Mouse (Mus musculus) cerebellum, adult 9-10 months (tissue): Measurements from ENCODE around the gene Pdcd6ip.
"Not testable (repeated sequence)": the region's sequence is repeated elsewhere in the genome, so short reads cannot be mapped to it uniquely, and the experiment has no call there.

Experiments used
- DNase-seq: peaks from one replicate; pipeline ENCODE4 v3.0.0; 2022

Pdcd6ip gene

DNA sequence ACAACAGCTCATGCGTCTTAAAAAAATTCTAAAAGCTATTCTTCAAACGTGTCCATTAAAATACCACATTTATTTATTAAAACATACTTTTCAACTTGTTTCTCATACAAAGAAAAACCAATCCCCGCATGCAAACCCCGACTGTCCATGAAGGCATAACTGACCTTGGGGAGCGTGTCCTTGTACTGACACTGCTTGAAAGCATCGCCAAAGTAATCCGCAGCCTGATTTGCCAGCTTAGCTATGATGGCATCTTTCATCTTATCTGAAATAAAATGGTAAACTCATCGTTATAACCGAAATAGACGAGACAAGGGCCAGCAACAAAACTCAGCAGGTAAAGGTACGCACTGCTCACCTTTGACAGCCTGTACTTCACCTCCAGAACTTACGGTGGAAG is 20.6 kb downstream of the Pdcd6ip start:
- DNase-seq: no peak

DNA sequence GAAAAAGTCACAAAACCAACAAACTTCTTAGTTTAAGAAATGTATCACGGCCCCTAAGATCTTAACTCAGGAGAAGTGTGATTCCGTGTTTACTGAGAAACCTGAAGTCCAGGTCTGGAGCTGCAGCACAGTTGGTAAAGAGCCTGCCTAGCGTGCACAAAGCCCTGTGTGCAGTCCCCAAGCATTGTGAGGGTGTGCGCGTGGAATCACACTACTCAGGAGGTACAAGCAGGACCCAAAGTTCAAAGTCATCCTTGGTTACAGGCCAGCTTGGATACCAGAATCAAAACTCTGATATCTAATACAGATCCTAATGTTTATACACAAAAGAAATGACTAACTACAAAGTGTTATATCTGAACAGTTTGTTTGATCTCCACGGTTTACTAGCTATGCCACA is 34.3 kb downstream of the Pdcd6ip start:
- no peak for DNase-seq

DNA sequence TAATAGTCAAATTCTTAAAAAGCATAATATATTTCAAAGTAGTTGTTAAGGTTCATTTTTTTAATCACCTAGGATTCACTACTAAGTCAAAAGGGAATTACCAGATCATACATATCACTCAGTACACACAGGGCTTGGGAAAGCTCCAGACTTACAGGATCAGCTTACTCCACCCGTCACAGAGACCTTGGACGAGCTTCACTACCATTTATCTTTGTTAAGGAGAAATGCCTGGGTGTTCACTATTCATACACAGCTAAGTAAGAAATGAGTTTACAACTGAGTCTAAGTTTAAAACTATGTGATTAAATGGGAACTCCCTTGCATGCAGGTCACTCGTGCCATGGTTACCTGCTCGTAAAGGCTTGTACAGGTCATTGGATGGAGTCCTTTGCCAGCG is 35.7 kb downstream of the Pdcd6ip start:
- no peak for DNase-seq

DNA sequence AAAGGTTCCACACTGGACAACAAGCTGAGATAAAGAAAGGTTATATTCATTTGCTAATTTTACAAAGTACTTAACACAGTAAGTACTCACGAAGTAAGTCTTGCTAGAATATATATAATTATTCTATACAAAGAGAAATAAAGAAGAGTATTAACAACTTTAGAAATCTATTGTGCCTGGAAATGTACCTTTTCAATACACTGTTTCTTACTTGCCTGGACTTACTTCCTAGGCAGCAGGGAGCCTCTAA is 37.3 kb downstream of the Pdcd6ip start:
- no peak for DNase-seq

DNA sequence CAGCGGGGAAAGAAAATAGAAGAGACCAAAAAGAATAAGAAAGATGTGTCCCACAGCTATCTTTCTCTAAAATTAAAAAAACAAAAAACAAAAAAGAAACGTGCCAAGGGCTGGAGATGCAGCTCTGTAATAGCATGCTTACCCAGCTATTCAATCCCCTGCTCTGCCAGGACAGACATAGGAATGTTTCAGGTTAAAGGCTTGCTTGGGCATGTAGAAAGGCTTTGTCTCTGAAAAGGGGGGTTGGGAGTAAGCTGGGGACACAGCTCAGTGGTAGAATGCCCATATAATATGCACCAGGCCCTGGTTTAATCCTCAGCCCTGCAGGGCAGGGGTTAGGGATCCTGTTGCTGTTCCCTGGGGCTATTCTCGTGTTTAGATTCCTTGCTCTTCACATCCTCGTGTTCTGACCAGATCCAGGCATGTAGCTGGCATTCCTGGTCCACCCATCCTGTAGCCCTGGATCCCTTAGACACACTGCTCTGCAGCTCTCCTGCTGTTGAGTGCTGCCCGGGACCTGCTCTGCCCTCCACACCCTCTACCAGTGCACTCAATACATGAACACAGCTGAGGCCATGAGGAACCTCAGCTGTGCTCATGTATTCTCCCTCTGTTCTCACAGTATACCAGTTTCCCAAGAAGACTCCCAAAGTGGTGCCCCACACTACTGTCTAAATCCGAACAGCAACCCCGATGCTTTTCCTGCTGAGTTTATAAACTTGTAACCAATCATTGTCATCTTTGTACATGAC is 37.8 kb downstream of the Pdcd6ip start:
- no peak for DNase-seq

DNA sequence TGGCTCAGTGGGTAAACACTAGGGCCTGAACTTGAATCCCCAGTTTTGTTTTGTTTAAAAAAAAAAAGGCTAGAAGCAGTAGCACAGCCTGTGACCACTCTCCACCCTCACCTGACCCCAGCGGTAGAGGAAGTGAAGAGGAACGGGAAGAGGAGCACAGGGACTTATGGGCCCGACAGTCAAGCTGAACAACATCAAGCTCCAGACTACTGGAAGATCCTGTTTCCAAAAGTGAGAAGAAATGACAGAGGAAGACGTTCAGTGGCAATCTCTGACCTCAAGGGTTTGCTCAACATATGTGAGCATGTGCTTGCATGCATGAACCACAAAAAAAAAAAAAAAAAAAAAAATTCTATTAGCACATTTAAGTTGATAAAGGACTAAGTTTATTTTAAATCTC is 44.6 kb downstream of the Pdcd6ip start:
- DNase-seq: no peak

DNA sequence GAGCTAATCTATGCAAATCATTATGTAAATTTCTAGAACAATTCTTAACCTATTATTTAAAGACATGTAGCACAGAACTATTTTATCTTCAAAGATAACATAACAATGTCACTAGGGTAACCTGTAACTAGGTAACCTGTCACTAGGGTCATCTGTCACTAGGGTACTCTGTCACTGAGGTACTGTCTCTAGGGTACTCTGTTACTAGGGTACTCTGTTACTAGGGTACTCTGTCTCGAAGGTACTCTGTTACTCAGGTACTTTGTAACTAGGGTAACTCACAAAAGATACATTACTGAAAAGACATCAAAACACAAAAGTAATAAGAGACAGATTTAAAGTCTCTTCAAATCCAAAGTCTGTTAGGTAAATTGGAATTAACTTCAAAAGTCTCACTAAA is 50.2 kb downstream of the Pdcd6ip start:
- no peak for DNase-seq

DNA sequence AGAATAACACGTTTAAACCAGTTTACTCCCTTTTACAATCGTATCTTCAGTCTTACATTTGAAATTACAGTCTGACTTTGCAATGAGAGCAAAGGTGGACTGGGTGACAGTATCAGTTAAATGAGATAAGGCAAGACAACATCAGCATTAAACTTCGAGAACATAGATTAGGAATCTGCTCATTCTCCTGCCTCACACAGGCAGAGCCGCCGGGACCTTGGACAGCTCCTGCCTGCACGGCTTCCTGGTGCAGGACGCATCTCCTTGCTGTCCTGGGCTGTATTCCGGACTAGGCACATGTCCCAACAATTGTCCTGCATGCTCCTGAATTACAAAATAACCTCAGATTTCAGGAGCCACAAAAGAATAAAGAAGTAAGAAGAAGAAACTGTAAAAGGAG is 54.5 kb downstream of the Pdcd6ip start:
- no peak for DNase-seq

DNA sequence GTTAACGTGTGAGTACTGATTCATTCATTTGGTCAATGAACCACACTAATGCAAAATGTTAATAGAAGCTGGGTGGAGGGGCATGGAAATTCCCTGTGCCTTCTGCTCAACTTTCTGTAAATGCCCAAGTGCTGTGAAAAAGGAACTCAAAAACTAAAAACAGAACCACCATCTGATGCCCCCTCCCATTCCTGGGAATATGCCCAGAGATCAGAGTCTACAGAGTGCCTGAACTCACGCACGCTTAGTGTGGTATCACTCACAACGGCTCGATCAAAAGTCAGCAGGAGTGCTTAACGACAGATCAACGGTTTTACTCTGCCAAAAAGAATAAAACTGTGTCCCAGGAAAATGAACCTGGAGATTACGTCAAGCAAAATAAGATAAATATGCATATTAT is 57.3 kb downstream of the Pdcd6ip start:
- no peak for DNase-seq

DNA sequence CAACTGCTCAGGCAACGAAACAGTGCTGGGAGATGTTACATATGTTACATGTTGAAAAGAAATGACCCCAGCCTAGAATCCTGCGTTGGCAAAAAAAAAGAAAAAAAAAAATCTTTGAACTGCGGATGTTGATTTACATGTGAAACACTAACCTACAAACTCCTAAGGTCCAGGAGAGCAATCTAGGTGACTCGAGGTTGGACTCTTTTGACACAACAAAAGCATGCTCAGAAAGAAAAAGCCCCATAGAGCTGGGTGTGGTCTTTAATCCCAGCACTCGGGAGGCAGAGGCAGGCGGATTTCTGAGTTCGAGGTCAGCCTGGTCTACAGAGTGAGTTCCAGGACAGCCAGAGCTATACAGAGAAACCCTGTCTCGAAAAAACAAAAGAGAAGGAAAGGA is 58.8 kb downstream of the Pdcd6ip start:
- DNase-seq: not testable (repeated sequence)

DNA sequence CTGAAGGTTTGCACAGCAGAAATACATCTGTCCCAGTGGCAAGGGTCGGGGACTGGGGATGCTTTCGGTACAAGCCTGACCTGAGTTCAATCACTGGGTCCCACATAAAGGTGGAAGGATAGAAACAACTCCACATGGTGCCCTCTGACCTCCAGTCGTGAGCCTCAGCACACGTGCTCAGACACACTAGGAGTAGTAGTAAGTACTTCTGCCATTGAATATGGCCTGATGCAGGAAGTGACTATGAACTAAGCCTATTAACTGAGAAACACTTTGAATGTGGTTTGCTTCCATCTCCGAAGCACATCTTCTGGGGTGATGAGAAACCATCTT is 62.3 kb downstream of the Pdcd6ip start:
- DNase-seq: no peak

DNA sequence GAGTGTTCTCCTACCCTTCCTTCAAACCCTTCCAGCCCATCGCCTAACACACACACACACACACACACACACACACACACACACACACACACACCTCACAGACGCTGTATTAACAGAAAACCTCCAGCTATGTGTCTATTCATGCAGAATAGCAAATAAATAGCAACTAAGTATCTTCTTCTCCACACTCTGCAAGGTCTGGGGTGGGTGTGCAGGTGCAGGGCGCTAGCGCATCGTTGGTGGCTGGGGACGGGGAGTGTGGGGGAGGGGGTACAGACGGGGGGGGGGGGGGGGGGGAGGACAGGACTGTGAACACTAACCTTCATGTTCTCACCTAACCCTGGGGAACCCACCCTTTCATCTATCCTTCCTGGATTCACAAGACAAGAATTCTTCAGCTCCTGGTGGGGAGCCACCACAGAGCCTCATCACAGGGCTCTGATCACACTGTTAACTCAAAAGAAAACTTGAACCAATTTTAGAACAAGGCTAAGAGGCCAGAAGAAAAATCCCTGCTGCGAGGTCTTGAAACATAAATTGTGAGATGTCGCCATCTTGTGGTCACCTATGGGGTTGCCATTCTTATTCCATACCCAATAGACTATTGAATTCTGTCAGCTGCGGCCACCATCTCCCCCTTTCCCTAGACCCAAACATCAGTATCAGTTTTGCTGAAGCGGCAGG is 62.8 kb downstream of the Pdcd6ip start:
- peak; percentile 84 for DNase-seq

DNA sequence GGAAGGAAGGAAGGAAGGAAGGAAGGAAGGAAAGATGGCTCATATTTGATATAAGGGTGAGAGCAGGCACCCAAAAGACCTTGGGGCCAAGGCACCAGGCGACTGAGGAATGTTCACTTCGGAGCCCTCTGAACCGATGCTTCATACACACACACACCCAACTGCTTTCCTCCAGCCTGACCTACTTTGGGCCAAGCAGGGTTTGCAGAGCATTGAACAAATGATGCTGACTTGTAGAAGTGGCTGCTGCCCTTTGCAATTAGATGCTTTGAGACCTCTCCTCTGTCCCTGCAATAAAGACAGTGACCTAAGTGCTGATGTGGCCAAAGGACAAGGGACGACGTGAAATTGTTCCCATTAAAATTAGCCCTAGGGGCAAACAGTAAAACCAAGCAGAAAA is 63.4 kb downstream of the Pdcd6ip start:
- DNase-seq: peak; percentile 29

DNA sequence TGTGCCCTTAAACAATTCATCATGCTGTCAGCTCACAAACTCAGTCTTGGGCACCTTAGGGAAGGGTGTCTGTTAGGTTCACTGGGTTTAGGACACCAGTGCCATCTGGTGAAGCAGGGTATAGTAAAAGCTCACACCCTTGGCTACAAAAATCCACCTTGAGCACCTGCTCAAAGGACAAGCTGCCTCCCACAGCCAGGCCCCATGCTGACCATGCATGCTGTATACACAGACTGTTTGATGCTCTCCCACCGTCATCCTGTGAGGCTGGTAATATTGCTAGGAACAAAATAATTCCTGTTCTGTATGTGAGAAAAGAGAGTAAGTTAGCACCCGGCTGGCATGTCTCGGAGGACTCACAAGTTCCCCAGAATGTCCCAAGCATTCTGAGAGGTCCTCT is 64.0 kb downstream of the Pdcd6ip start:
- peak; percentile 82 for DNase-seq

DNA sequence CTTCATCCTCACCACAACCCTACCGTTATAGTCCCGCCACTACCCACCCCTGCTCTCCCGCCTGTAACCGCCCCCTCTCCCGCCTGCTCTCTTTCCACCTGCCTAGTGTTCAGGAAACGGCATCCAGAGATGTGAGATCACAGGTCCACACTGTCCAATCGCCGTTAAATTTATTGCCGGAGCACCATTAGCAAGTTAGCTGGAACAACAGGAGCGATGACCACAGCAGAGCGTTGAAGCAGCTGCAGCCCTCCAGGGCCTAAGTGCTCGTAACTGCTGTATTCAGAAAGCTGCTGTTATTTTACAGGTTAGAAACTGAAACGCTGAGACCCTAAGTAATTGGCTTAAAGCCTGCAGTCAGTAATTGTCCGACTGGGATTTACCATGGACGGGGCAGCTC is 64.4 kb downstream of the Pdcd6ip start:
- DNase-seq: no peak

DNA sequence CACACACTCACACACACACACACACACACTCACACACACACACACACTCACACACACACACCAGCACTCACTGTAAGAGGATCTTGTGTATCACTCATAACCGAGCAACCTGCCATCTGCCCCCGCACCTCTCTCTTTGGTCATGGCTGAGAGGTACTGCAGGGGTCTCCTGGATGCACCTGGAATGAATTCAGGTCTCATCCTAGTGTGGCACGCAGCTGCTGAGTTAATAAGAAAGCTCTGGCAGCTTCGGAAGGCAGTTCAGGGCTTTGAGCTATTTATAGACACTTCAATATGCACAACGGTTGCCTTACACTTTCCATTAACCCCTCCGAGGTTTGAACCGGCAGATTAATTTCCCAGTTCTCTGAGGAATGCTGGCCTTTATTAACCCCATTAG is 73.1 kb downstream of the Pdcd6ip start:
- DNase-seq: no peak

DNA sequence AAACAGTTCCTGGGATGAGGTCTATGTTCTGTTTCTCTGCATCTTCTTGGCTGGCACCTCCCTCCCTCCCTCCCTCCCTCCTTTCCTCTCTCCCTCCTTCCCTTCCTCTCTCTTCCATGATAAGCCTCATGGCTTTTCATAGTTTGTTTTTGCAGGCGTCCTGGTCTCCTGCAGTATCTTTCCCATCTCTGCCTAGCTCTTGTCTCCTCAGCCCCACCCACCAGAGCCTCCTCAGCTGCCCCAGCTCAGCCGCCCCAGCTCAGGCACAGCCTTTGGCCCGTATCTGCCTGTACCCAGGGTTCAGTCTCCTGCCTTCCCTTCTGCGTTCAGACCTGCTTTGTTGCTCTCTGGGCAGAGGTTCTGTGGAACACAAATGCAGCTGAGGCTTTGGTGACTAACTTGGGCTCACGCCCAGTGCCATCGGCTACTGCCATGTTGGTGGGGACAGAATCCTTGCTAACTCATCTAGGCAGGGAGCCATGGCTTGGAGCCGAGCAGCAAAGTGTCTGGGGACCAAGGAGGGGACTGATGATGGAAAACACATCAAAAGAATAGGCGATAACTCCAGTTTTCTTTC is 74.8 kb downstream of the Pdcd6ip start:
- DNase-seq: no peak

DNA sequence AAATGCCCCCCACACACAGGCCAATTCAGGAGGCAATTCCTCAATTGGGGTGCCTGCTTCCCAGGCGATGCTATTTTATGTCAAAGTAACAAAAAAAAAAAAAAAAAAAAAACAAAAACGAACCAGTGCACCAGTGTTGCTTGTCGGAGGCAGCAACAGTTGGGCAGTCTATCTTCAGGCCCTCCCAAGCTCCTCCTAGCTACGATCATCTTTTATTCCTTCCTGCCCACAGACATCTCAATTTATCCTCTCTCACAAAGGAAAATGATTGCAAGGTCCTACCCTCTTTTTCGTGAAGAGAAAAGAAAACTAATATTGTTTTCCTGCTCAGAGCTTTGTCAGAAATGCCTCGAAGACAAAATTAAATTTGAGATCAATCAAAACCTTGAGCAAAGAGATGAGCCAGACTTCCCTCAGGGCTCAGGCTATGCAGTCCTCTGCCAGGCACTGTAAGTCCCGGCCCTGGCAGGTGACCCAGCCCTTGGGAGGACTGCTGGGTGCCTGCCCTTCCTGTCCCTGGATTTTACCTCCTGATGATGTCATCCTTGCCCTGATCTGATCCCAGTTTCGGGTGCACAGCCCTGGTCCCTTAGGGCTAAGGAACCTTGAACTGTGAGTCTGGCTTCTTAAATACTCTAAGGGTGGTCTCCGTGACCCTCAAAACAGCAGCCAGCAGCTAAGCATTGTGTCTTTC is 75.6 kb downstream of the Pdcd6ip start:
- DNase-seq: no peak

DNA sequence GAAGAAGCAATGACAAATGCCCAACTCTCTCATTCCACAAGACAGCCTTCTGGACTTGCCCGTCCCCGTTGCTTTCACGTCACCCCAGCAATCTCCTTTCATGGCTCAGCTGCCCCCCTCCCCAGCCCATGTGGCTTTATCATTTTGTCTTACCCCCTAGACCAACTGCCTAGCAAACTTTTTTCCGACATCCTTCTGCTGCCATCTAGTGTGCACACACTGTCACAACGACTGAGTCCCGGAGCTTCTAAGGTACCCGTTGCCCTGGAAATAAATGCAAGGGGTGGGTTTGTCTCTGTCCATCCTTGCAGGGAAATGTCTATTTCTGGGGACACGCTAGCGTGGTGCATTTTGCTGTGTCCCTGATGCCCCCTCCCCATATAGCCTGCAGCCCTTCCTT is 78.4 kb downstream of the Pdcd6ip start:
- peak; percentile 51 for DNase-seq

DNA sequence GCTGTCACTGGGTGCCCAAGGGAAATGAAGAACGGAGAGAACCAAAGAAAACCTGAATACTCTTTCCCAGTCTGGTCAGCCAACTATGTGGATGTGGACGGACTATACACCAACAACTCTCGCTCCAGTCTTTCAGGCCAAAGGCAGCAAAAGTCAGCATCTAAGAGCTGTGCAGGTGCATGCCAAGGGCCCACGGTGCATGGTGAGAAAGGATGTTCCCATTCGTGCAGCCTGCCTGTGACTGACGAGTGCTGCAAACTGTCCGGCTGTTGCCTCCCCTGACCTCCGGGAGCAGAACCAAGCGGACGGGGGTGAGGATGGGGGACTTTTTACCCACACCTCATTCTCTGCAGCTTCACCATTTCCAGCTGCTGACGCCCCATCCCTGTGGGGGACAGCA is 78.9 kb downstream of the Pdcd6ip start:
- DNase-seq: no peak

DNA sequence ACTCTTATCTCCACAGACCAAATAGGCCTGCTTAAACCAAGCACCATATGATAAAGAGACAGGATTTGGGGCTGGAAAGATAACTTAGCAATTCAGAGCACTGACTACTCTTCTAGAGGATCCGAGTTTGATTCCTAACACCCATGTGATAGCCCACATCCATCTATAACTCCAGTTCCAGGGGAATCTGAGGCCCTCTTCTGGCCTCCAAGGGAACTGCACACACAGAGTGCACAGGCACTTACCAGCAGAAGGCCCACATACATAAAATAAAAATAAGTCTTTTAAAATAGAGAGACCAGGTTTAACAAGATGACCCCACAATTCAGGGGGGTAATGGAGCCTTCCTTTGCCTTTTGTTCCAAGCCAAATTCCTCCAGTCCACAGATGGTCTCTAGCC is 79.3 kb downstream of the Pdcd6ip start:
- no peak for DNase-seq

DNA sequence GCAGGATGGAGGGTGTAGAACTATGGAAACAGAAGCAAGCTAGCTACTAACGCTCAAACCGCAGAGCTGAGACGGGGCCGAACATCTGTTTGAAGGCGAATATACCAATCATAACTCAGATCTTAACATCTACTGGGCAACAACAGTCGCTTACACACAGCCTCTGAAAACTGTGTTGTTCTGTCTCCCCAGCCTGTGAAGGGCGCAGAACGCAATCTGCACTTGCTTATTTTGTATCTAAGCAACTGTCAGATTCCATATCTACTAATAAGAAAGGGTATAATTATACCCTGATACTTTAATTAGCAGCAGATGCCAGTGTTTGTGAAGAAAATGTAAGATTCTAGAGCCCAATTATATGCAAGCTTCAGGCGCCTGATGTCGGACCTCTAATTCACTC is 81.3 kb downstream of the Pdcd6ip start:
- DNase-seq: no peak

DNA sequence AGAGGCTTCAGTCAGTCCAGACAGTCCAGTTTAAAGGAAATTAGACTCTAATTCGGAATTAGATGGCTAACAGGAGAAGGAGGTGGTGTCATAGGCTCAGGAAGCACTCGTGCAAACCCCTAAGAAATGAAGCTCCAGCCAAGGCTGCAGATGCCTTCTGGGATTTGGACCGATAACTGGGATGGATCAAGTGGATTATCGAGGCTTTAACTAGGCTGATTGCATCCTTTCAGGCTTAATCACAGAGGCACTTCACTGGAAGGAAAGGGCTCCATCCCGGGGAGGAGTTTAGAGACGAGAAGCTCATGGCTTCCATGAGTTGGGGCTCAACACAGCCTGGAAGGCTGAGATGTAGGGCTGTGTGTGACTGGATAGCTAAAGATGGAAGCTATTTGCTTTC is 84.0 kb downstream of the Pdcd6ip start:
- no peak for DNase-seq

DNA sequence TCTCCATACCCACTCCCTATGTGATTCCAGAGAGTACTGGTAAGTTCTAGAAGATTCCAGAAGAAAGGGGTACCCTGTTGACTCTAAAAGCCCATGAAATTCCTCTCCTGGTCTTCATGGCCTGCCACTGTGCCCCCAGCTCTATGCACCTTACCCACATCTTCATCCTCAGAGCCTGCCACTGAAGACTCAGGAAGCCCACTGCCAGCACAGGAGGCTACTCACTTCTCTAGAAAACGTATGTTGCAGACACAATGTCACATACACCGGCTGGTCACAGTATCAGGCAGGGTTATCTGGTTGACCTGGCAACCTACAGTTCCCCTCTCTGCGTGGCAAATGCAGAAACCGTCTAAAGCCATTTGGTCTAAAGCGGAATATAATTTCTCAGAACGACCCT is 91.0 kb downstream of the Pdcd6ip start:
- DNase-seq: no peak
